Mouse (Mus musculus) ZHBTc4 (cell line): ENCODE results near the gene 4930523C07Rik.
A peak's percentile ranks its signal among the peaks of the same experiment; 100 is the strongest.

Experiments
- DNase-seq: peaks from one replicate; pipeline ENCODE4 v3.0.0-alpha.2; 2011; ENCODE audit warnings: low read depth, low spot score

4930523C07Rik gene

GRCm38 (mm10) chr1:160099659-160100302 lies 55.6 kb downstream of the 4930523C07Rik start:
- peak; percentile 21 for DNase-seq

DNA sequence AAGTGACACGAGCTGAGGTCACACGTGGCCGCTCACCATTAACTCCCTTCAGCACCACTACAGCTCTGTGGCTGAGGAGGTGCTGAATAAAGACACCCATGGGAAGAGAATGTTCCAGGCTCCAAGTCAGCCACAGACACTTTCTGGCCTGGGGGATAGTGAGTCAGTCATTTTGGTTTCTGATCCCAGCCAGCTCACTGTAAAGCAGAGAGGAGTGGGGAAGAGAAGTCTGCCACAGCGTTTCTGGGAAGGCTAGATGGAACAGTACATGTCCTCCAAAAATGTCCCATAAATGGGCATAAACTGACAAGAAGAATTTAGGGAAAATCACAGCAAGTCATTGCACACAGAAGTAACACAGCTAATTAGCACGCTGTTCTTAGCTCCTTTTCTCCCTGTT lies 56.8 kb downstream of the 4930523C07Rik start:
- no peak for DNase-seq

DNA sequence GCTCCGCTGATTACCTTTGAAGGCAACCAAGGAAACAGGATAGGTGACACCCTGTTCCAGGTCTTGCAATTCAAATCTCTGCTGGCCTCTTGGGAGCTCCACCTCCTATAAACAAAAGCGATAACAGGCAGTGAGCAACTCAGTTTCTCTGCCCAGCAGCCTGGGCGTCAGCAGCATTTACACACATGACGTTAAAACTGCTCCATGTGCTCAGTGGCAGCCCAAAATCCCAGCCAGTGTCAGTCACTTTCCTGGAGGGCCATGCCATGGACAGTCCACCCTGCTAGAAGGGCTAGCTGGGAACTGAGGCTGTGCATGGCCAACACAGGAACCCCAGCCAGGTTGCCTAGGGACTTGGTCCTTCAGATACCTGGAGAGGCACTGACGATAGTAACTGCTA lies 61.2 kb downstream of the 4930523C07Rik start:
- DNase-seq = no peak

DNA sequence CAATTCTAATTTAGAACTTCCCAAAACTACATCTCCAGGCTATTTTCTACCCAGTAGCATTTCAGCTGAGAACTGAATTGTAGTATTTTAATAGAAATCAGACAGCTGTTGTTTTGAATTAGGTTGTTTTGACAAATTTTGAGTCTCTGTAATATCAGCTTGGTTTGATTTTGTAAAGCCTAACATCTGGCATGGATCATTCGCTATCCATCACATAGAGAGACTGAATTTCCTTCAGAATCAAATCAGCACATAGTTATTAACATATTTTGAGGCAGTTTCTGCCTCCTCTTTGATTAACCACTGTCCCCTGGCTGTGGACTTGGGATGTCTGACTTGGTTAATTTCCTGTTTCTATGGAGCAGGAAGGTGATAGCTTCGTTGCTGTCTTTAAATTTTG lies 64.4 kb downstream of the 4930523C07Rik start:
- DNase-seq = no peak

GRCm38 (mm10) chr1:160123957-160124356 lies 79.8 kb downstream of the 4930523C07Rik start:
- DNase-seq = no peak
